Mouse (Mus musculus) neural tube, embryonic 10.5 days (tissue): ENCODE measurements at regions not wholly inside any gene's neighbourhood (a gene's known extent, or its start where the extent isn't known, plus 50 kb on each side); places are given as distances from the start of the nearest gene placed in this dataset.

ENCODE experiments used
- DNase-seq: peaks from one replicate; pipeline ENCODE4 v3.0.0-alpha.2; 2017; ENCODE audit warnings: low spot score; ENCODE audit errors: extremely low spot score

DNA sequence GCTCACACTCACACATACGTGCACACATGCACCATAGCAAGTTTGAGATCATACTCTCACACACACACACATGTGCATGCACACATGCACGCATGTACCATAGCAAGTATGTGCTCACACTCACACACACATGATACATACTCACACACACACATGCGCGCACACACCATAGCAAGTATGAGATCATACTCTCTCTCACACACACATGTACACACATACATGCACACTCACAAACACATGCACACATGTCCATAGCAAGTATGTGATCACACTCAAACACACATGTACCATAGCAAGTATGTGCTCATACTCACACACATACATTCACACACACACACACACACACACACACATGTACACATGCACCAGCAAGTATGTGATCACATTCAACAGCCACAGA lies 138.9 kb upstream of the Slc35f3 start:
- DNase-seq, result no peak

DNA sequence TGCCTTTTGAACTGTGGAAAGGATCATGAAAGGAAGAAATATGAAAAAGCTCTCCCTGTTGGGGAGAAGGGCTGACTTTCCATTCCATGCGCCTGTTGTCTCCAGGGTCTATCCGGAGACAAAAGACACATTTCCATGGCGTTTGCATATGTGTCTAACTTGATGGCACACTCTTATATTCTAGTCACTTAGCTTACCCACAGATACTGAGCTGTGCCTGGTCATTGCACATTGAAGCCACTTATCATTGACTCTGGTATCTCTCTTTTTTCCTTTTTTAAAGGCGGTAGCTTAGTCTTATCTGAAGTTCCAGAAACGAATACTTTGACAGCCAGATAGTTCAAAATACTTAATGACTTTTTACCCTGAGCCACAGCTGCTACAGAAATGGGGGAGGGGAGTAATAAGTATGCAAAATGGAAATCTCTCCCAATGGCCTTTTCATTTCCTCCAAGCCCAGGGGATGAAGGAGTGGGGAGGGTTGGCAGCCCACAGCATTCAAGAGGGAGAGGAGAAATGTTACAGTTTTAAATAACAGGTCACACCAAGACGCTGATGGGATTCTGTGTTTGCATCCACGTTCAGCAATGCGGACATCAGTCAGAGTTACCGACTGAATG lies 137.9 kb upstream of the Slc35f3 start:
- no peak for DNase-seq

DNA sequence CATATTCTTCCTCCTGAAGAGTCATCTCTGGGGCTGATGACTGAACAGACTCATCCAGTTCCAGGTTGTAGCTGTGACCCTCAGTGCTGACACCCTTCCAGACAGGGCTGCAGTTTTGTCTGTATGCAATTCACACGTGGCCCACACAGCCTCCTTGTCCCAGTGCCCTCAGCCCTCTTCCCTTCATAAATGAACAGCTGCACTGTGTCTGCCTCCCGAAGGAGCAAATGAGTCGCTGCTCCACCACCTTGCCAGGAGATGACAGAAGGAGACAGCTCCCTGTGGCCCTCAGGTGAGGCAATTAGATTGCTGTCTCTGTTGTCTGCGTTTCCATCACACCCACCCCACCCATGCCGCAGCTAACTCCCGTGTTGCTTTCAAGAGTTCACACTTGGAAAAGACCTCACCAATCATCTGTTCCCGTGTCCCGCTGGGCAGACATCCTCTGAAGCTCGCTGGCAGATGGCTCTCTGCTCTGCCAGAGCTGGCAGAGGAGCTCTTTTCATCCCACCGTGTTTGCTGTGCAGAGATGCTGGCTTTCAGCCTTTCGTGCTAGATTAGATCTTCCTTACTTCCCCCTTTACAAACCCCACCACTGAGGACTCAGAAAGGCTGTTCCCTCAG lies 135.5 kb upstream of the Slc35f3 start:
- no peak for DNase-seq

- DNase-seq, result no peak
These were observed 134.4 kb upstream of the Slc35f3 start for GRCm38 (mm10) chr8:126163954-126164353.

DNA sequence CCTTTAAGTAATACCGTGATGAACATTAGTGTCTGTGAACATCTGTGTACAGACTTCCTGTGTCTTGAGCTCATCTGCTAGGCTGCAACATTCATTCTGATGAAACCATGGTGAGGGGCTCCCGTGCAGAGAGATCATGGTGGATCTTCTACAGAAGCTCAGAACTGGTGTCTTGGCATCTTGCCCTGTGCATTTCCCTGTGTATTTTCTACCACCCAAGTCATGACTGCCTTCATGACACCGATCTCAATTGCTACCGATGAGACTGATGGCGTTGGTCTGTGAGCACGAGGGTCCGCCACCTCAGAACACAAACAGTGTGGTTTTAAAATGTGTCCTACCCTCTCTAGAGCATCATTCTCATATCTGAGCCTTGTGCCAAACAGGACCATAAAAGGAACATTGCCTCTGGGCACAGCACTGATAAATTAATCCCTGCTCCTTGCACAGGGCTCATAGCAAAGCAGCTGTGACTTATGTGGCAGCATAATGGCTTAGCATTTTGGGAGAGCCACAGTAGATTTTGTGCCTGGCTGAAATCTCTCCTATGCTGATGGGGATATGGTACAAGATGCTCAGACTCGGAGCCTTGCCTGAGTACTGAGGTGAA lies 132.8 kb upstream of the Slc35f3 start:
- DNase-seq, result no peak

DNA sequence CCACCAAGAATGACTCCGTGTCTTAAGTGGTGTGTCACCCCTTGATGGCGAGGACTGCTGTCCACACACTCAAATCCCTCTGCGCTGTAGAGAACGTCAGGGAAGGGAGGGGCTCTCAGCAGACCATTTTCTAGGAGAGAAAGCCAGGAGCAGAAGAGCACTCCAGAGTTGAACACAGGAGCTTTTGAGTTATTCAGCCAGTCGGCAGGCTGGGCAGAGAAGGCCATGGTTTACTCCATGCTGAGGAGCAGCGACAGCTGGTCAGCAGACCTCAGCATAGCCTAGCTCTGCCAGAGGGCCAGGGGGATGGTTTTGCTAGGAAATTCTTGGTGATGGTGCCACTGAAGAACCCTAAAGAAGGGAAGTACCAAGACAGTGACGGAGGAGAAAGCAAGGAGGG lies 132.0 kb upstream of the Slc35f3 start:
- DNase-seq, result no peak

DNA sequence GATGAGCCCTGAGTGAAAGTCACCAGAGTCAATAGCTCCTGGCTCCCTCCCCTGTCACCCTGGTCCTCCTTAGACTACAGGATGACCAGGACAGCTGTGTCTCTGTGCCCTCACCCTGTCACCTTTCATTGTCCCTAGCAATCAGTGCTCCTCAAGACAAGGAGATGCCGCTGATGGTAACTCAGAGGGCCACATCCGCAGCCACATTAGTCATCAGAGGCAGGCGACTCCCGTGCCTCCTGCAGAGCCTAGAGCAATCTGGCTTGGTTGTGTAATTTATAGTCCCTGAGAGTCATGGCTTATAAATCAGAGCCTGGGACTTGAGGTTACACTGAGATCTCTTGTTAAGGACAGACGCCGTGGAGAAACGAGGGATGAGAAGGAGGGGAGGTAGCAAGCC lies 123.9 kb upstream of the Slc35f3 start:
- DNase-seq, result no peak

- DNase-seq, result no peak
These were observed 122.1 kb upstream of the Slc35f3 start for GRCm38 (mm10) chr8:126176305-126176704.

DNA sequence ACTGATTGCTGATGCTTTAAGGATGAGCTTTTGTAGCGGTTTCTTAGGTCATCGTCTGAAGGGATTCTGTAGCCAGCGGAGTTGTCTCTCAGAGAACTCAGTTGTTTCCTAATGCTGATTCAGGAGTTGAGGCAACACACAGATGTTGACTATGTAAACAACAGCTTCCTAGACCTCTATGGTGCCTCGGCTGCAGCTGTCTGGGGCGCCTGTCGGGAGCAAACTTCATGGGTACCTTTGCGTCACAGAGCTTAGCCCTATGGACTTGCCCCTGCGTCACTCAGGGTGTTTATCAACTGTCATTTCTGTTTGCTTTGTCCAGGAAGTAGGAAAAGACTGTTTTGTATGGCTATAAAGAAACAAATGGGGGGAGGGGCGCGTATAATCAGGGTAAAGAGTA lies 120.5 kb upstream of the Slc35f3 start:
- no peak for DNase-seq

- no peak for DNase-seq
These were observed 109.5 kb upstream of the Slc35f3 start for GRCm38 (mm10) chr8:126188741-126189285.

- no peak for DNase-seq
These were observed 102.7 kb upstream of the Slc35f3 start for GRCm38 (mm10) chr8:126195616-126196015.

DNA sequence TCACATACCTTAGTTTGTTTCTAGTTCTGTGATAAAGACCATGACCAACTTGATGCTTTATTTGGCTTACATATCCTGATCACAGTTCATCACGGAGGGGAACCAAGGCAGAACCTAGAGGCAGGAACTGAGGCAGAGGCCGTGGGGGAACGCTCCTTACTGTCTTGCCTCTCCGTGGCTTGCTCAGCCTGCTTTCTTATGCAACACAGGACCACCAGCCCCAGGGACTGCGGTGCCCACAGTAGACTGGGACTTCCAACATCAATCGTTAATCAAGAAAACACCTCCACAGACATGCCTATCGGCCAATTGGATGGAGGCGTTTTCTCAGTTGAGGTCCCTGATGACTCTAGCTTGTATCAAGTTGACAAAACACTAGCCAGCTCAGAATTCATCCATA lies 87.8 kb upstream of the Slc35f3 start:
- DNase-seq, result no peak

GRCm38 (mm10) chr8:126212802-126213201 lies 85.6 kb upstream of the Slc35f3 start:
- DNase-seq, result no peak

DNA sequence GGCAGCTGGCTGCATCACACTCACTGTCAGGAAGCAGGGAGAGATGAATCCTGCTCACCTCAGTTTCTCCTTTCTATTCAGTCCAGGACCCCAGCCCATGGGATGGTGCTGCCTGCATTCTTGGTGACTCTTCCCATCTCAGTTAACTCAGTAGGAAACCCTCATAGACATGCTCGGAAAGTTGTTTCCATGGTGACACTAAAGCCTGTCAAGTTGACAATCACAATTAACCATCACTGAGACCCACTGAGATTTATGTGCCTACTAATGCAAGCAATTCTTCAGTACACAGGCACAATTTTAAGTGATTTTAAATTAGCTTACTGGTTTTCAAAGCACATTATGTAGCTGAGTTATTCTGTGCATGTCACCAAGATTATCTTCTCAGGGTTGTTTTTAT lies 83.8 kb upstream of the Slc35f3 start:
- DNase-seq, result no peak

GRCm38 (mm10) chr8:126216391-126216790 lies 82.0 kb upstream of the Slc35f3 start:
- DNase-seq, result no peak

DNA sequence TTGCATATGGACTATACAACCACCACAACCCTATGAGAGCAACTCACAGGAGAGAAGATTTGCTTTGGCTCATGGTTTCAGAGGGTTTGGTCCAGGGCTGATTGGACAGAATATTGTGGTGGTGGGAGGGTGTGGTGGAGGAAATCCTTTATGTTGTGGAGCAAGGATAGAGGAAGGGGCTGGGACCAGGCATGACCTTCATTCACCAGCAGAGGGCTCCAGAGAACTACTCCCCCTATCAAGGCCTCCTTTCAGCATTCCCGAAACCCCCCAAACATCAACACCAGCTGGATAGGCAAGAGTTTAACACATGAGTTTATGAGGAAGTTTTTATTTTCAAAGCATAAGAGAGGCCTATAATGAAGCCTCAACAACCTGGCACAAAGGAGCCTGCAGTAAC lies 76.7 kb upstream of the Slc35f3 start:
- no peak for DNase-seq

- no peak for DNase-seq
These were observed 66.6 kb upstream of the Slc35f3 start for GRCm38 (mm10) chr8:126231801-126232200.

DNA sequence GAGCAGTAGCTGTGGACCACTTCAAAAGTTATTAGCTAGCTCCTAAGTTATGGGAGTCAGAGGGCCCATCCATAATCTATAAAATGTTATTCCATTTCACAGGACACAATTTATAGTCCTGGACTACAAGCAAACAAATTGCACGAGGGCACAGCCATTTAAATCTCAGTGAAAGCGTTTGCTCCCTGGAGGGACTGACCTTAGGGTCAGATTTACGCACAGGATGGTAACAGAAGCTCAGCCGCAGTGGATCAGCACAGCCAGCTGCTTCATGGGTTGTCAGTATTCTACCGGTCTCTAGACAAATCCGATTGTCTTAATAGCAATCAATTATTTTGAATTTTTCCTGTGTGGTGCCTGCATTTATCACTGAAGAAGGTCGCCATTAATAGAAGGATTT lies 65.8 kb upstream of the Slc35f3 start:
- no peak for DNase-seq

DNA sequence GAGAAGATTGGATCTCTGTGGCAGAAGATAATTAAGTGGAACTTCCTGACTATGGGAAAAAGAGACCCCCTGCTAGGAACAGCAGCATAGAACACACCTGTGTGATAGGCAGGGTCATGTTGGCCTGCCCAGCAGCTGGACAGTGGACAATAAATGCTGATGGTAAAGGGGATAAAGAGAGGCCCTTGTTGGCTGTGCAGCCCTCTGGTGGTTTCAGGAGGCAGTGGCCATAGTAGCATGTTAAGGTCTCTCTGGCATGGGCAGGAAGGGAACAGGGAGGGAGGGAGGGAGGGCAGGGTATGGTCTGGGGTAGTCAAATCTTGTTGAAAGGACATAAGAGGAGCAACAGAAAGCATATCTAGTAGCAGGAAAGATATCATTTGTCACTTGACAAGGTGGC lies 58.7 kb upstream of the Slc35f3 start:
- no peak for DNase-seq

DNA sequence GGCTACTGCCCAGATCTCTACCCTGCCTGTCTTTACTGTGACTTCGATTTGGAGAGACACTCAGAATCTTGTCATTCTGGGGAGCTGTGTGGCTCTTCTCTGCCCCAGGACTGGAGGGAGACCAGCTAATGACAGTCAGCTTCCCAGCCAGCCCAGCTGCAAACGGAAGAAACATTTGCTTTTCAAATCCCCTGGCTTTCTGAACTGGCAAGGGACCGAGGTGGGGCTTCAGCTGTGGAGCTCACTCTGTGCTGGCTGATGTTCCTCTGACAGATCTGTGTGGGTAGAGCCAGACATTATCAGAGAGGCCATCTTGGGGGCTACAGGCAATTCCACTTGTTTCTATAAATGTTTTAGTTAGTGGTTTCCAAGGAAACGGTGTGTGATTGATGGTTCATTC lies 54.0 kb upstream of the Slc35f3 start:
- no peak for DNase-seq
